Mouse (Mus musculus): ENCODE data around the gene Rptor. TPM values are rescaled to one million over a fixed set of nuclear protein-coding genes. Genes with fewer than 3 reads are reported as not detected.

Gene Rptor
- total RNA-seq, 2 experiments from 2014 or later: 42.8 to 47.5 TPM

GRCm38 (mm10) chr11:119685910-119686659 is 83.4 kb downstream of the Rptor start:
- DNase-seq (ENCODE audit: low spot score in 2 of 2): no peak

DNA sequence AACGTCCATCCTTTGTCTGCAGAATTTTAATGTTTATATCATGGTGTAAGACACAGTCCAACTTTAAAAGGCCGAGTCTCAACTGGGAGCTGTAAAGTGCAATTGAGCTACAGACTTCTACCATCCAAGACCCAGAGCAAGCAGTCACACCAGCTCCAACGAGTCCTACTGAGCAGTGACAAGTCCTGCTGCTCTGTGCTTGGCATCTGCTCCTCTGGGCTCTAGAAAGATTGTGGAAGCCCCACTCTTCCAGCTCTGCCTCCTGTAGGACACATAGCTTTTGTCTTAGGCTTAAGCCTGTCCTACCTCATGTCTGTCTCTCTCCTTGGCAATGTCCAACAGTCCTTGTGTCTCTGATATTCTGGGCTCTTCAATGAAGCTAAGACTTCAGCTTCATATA is 84.6 kb downstream of the Rptor start:
- DNase-seq (ENCODE audit: low spot score in 2 of 2): no peak

GRCm38 (mm10) chr11:119687966-119688365 is 85.3 kb downstream of the Rptor start:
- DNase-seq (ENCODE audit: low spot score in 2 of 2): no peak

DNA sequence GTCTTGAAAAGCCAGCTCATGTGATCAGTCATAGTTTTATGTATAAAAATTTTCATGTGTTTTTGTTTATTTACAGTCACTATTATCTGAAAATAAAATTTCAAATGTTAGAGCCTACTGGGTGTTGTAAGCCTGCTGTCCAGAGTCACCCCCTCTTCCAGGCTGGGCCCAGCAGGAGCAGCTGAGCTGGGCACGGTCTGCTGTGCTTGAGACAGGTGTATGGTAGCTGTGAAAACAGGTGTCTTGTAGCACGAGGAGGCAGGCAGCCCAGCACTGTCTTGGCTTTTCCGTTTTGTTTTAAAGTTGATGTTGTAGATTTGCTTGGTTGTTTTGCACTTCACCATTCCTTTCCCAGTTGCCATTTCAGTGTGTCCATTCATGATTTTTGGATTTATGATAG is 87.2 kb downstream of the Rptor start:
- no peak for DNase-seq (ENCODE audit: low spot score in 2 of 2)

DNA sequence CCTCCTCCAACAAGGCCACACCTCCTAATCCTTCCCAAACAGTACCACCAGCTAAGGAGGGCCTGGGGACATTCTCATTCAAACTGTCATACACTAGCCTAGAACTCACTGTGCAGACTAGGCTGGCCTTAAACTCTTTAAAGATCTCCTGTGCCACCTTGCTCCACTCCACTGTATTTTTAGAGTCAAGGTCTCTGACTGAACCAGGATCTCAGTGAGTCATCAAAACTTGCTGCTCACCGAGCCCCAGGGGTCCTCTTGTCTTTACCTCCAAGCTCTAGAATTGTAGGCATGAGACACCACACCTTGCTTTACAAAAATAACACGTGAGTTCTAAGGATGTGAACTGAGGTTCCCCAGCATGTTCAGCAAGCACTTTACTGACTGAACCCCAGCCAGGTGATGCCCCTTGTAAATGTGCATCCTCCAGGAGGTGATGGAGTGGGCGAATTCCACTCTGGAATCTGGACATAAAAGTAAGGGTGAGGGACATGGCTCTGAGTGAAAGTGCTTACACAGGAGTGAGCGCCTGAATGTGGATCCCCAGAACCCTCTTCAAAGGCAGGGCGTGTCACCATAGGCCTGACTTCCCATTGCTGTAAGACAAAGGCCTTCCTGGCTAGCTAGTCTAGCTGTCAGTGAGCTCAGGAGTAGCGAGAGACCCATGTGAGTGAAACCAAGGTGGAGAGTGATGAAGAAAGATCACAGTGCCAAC is 89.6 kb downstream of the Rptor start:
- no peak for DNase-seq (ENCODE audit: low spot score in 2 of 2)

DNA sequence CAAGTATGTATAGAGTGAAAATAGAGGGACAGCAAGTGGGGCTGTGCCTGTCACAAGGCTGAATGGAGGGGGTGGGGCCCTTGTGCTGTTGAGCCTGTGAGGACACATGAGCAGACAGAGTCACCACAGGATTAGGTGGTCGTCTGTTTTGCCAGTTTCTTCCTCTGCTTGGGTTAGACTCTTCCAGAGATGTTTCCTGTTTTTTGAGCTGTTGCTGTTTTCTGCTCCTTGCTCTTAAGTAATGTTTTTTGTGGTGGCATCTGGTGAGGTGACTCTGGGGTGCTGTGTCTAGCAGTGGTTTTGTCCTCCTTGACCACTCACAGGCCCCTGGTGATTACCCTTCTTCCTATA is 90.2 kb downstream of the Rptor start:
- DNase-seq (ENCODE audit: low spot score in 2 of 2): no peak

GRCm38 (mm10) chr11:119694146-119694860 is 91.6 kb downstream of the Rptor start:
- DNase-seq (ENCODE audit: low spot score in 2 of 2): no peak

GRCm38 (mm10) chr11:119696401-119696800 is 93.7 kb downstream of the Rptor start:
- DNase-seq (ENCODE audit: low spot score in 2 of 2): no peak

DNA sequence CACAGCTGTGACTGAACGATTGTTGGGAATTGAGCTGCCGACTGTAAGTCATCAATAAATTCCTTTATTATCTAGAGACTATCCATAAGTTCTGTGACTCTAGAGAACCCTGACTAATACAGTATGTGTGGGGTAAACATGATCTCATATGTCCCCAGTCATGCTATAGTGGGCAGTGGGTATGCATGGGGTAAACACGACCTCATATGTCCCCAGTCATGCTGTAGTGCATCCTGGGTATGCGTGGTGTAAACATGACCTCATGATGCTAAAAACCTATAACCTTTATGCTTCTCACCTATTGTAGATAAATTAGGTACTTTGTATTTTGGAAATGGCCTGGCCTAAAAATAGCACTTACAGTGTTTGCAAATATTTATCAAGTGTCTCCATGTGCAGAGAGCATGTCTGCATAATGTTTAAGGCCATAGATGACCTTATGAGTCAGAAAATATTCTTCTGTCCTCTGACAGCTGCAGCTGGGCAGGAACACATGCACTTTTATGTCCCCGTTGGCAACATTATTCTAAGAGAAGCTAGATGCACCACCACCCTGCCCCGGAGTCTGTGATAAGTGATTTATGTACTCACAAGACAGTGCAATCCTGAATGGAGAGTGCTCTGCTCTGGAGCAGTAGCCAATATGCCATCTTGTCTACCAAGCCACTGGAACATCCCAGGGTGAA is 102.8 kb downstream of the Rptor start:
- no peak for DNase-seq (ENCODE audit: low spot score in 2 of 2)

DNA sequence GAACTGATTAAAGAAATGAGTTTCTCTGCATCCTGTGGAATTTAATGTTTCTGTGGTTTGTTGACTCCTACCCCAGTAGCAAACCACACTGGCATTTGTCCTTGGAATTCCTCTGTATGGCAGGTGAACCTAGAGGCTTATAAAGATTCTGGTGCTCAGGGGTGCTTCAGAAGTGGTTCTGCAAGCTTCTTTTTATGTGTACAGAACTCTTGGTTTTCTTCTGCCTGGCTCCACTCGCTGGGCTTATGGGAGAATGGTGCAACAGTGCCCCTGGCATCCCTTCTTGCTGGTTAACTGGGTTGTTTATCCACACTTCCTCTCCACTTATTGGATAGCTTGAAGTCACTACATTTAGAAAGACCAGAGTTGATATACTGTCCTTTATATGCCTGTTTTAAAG is 104.6 kb downstream of the Rptor start:
- DNase-seq (ENCODE audit: low spot score in 2 of 2): no peak

GRCm38 (mm10) chr11:119709239-119709638 is 106.5 kb downstream of the Rptor start:
- DNase-seq (ENCODE audit: low spot score in 2 of 2): no peak

DNA sequence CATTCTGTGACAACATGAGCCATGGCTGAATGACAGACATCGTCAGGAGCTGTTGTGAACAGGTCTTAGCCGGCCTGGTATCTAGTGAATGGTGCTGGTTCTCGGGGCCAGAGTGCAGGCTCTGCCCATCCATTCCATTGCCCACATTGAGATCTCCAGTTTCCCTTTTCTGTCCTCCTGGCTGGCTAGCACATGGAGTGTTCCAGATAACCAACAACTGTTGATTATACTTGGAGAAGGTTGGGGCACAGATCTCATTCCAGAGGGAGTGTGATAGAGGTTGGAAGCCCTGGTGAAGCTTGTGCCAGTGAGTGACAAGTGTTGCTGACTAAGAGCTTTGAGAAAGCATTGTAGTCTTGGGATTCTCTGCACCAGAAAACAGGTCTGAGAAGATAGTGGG is 107.6 kb downstream of the Rptor start:
- DNase-seq (ENCODE audit: low spot score in 2 of 2): no peak

DNA sequence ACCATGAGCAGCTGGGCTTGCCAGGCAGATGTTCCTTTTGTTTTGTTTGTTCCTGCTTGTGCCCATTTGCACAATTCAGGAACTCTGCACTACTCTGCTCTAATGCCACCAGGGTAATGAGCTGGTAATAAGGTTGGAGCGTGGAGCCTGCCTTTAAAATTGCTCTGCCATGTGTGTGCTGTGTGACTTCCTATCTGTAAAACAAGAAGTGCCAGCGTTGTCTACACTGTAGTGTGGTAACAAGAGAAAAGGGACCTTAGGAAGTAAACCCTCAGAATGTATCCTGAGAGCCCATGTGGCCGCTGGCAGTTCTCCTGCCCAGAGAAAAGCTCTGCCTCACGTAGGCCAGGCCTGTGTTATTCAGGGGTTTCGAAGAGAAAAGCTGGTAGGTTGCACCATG is 108.1 kb downstream of the Rptor start:
- DNase-seq (ENCODE audit: low spot score in 2 of 2): no peak

DNA sequence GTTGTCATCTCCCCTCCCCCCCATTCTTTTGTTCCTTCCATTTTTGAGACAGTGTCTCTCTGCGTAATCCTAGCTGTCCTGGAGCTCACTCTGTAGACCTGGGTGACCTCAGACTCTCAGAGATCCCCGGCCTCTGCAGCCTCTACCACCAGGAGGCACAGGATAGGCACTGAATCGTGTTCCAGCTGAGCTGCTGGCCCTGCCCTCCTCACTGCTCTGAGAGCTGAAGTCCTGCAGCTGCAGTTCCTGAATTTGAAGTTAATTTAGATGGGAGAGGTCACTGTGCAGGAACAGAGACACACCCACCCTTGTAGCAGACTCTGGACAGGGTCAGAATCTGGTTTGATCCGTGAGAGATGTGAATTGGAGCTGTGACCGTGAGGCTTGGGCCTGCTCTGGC is 112.7 kb downstream of the Rptor start:
- no peak for DNase-seq (ENCODE audit: low spot score in 2 of 2)

DNA sequence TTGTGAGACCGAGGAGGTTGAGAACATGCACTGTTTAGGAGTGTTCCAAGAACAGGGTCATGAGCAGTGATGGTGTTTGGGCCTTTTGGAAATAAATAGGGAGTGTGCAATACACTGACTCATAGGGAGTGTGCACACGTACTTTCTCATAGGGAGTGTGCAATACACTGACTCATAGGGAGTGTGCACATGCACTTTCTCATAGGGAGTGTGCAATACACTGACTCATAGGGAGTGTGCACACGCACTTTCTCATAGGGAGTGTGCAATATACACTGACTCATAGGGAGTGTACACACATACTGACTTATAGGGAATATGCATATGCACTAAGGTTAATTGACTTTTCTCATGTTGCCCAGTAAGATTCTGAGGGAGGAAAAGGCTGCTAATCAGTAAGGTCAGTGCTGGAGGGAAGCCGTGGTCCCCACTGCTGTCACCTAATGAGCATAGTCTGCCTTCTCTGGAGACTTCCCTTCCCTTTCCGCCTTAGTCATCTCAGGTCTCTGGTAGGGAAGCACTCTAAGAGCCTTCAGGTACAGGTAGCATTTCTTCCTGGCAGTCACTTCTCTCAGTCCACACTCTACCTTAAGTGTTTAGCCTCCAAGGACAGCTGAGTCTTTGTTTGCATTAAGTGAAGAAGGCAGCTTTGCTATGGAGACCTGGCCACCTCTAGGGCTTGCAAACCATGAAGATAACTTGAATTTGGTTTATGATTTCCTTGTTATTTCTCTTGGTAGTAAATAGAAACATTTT is 113.3 kb downstream of the Rptor start:
- no peak for DNase-seq (ENCODE audit: low spot score in 2 of 2)

GRCm38 (mm10) chr11:119718115-119718514 is 115.4 kb downstream of the Rptor start:
- DNase-seq (ENCODE audit: low spot score in 2 of 2): no peak

DNA sequence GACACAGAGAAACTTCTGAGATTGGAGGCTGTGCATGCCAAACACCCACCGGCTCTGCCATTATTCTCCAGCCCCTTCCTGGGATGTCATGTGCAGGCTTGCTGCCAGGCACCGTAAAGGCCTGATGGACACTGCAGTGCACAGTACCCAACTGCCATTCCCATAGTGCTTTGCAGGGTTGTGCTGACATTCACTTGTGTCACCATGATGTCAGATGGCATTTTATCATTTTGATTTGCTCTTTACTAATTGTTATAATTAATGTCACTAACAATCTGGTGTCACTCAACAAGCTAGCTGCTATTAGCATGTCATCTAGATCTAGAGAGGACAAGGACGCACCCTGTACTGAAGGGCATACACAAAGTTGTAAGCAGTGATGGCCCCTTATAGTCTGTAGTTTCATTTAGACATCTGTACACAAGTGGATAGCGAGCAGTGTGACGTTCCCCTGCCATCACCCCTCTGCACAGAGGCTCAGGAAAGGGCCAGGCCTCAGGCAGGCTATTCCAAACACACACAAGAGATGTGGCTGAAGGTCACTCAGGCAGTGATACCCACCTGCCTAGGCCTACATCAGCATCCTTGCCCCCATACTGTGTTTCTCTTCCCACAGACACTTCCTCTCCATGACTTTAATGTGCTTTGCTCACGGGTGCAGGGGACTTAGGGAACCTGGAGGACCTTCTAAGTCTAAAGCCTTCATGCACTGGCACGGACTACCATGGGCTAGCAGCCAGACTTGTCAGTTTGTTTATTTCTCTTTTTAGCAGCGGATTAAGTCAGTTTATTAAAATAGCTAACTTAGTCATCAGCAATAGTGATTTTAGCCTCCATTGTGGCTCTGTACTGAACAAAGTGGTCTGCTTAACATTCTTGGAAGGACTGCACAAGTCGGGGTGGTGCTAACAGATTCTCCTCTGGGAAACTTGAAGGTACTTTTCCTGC is 117.7 kb downstream of the Rptor start:
- DNase-seq (ENCODE audit: low spot score in 2 of 2): no peak

GRCm38 (mm10) chr11:119724709-119725108 is 122.0 kb downstream of the Rptor start:
- no peak for DNase-seq (ENCODE audit: low spot score in 2 of 2)

DNA sequence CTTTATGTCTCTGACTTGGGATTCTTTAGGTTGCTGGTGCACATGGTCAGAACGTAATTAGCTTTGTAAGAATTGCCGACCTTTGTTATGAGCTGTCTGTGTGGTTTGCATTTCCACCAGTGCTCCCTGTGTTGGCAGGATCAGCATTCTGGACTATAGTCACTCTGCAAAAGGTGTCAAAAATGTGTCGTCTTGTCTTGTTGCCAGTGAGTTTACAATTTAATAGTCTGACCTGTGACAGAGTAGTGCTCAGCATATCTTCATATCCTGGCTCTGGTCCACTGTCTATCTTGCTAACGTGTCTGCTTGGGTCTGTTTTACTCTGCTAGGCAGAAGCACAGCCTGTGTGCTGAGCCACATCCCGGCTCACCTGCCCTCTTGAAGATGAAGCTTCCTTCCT is 128.7 kb downstream of the Rptor start:
- no peak for DNase-seq (ENCODE audit: low spot score in 2 of 2)

- DNase-seq (ENCODE audit: low spot score in 2 of 2): no peak
Observed at GRCm38 (mm10) chr11:119732362-119732761, 129.7 kb downstream of the Rptor start.
